Mouse (Mus musculus): ENCODE measurements around the gene Cldn5. TPM values are rescaled to one million over a fixed set of nuclear protein-coding genes. Genes with fewer than 3 reads are reported as not detected.
A peak's percentile ranks its signal among the peaks of the same experiment; 100 is the strongest.

The Cldn5 gene
- polyA plus RNA-seq, 1 experiment = 114 TPM

GRCm38 (mm10) chr16:18785485-18785884 lies 8.8 kb downstream of the Cldn5 start:
- DNase-seq (ENCODE audit: low read depth) = no peak

DNA sequence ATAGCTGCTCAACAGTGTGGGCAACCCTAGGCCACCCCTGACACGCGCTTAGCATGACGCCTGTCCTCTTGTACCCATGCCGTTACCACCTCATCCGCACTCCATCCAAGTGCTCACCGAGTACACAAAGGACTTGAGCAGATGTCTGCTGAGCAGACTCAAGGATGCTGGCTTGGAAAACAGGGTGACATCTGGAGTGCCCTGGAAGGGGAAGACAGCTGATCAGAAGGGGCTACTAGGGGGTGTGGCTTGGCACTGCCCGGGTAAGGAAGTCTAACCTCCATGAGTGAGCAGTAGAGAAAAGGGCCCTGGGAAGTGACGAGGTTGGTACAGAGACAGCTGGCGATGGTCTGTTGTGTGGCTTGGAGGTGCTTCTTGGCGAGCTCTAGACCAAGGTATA lies 10.0 kb downstream of the Cldn5 start:
- DNase-seq (ENCODE audit: low read depth) = no peak

DNA sequence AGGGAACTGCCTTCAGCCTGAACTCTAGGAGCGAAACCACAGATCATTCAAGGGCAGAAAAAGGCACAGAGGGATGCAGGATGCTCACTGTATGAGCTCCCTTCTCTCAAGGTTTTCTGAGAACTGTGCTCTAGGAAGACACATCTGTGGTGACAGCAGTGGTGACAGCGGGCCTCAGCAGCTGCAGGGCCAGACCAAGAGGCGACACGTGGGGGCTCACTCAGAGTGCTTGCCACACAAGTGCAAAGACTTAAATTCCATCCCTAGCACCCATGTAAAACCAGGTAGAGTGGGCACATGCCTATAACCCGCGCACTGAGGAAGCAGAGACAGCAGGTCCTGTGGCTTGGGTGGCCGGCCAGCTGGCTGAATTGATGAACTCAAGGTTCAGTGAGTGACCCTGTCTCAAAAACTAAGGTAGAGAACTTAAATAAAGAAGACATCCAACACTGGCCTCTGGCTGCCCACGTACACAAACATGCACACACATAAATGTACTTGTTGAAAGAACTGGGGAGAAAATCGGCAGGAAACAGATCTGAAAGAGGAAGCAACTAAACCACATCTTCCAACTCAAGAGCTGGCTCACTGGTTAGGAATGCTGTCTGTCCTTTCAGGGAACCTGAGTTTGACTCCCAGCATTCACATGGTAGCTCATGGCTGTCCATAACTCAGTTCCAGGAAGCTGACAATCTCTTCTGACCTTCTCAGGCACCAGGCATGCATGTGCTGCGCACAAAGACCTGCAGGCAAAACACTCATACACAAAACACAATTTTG lies 12.2 kb downstream of the Cldn5 start:
- DNase-seq (ENCODE audit: low read depth) = no peak

DNA sequence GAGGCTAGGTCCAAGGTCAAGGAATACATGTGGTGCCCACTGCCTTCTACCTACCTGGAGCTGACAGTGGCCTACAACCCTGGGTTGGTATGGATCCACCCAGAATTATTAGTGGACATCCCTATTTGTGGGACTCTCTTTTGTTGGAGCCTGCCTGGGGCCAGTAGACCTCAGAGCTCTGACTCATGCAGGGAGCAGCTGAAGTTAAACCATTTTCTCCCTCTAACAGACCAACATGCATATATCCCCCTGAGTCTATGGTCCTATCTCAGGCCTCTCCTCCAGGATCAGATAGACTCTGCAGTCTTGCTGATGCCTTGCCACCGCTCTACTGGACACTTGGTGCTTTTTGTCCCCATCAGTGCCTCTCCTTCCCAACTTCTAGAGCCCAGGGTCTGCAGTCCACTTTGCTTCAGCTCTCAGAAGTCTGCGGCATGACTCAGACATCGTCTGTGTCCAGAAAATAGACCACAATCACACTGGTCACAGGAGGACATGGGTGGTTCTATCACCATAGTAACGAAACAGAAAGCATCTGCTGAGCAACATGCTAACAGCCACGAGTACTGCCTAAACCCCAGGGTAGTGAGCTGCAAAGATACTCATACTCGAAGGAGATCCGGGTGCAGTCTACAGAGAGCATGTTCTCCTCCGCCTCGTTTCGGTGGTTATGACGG lies 18.7 kb downstream of the Cldn5 start:
- DNase-seq (ENCODE audit: low read depth) = no peak

DNA sequence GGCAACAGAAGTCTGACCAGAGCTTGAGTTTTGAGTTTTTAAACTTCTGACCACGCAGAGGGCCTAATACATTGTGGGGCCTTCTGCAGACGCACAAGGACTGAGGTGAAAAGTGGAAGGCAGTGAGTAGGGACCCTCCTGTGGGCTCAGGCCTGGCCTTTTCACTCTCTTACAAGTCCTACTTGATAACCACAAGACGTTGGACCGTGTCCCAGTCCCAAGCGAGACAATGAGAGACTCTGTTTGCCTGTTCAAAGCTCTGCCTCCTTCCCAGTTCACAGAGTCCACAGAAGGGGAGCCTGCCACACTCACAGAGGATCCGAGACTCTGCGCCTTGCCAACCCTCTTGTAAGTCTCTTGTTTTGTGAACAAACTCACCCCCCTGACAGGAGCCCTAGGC lies 20.0 kb downstream of the Cldn5 start:
- no peak for DNase-seq (ENCODE audit: low read depth)

DNA sequence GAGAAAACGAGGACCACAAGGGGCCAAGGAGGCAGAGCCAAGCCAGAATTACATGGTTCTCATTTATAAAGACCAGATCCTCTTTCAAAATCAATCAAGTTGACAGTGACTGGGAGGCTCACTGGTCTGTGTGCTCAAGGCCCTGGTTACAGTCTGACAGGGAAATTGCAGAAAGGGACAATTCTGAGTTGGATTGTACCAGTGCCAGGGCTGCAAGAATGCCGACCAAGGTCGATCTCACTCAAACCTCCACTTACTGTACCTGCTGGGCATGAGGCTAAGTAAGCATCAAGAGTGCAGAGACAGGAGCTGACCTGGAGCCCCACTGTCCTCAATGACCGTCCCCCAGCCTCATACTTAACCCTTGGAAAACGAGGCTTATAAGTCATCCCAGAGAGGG lies 21.5 kb downstream of the Cldn5 start:
- no peak for DNase-seq (ENCODE audit: low read depth)

DNA sequence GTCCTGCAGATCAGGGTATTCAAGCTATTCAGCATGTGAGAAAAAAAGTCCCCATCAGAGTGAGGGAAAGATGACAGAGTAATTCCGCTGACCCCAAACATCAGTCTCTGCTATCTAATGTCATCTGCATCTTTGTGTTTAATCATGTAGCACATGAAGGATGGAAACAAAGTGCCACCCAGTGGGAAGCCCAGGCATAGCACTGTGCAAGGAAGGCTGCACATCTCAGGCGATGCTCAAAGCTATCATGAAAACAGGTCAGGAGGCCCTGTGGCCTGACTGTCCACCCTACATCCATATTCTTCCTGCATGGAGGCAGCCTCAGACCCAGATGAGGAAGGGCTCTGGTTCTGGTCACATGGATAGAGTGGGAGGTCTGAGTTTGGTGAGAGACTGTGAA lies 22.2 kb downstream of the Cldn5 start:
- DNase-seq (ENCODE audit: low read depth) = no peak

DNA sequence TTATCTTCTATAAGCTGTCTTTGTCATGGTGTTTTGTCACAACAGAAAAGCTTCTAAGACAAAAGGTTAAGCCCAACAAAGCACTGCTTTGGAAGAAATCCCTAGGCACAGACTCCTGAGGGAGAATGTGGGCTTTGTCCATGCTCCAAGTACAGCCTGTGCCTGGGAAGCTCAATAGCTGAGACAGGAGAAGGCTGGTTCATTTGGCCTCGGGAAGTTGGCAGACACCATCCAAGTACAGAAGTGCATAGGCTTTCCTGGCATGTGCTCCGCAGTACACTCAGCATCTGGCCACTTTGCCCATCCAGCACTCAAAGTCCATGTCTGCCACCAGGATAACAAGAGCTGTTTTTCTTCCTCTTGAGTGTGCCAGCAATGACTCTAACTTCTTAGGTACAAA lies 29.1 kb downstream of the Cldn5 start:
- DNase-seq (ENCODE audit: low read depth) = peak; percentile 96

GRCm38 (mm10) chr16:18809001-18809400 lies 32.4 kb downstream of the Cldn5 start:
- peak; percentile 83 for DNase-seq (ENCODE audit: low read depth)

GRCm38 (mm10) chr16:18811032-18811431 lies 34.4 kb downstream of the Cldn5 start:
- no peak for DNase-seq (ENCODE audit: low read depth)

- DNase-seq (ENCODE audit: low read depth) = peak; percentile 76
Measured at GRCm38 (mm10) chr16:18811468-18812384, 35.1 kb downstream of the Cldn5 start, which contains the start of the genes Ufd1 and Cdc45. TSS of gene Ufd1 (plus strand) at chr16:18811779. TSS of gene Cdc45 (minus strand) at chr16:18811987.

DNA sequence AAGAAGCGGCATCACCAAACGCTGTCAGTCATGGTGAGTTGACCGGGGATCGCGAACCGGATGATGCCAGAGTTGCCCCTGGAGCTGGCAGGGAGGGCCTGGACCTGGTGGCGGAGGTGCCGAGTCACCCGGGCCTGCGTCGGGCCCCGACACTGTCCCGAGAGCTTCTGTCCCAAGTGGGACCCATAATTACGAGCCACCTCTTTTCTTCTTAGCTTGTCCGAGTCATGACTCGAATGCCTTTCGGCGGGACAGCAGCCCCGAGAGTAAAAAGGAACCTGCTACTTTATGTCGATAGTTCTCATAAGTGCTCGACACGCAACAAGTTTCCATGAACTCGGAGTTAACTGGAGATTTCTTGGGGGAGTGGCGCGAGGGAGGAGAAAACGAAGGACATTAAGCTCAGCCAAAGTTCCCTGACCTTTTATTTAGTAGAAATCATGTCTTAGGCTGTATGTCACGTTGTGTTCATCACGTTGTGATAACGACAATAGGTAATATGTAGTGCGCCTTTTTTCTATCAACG lies 35.8 kb downstream of the Cldn5 start:
- DNase-seq (ENCODE audit: low read depth) = no peak

DNA sequence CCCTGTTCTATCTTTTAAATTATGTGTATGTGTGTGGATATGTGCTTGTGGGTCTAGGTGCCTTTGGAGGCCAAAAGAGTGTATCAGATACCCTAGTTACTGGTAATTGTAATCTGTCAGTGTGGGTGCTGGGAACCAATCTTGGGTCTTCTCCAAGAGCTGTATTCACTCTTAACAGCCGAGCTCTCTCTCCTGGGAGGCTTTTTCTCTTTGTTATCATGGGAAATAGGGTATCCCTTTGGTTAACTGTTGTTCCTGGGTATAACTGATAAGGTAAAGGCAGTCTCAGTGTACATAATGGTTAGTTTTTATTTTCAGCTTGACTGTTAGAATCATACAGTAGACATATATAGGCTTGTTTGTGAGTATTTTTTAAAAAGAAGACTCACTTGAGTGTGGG lies 45.7 kb downstream of the Cldn5 start:
- DNase-seq (ENCODE audit: low read depth) = no peak

GRCm38 (mm10) chr16:18822925-18823324 lies 46.3 kb downstream of the Cldn5 start:
- no peak for DNase-seq (ENCODE audit: low read depth)

Other genes with a start within 250 kb of the Cldn5 start
- gene Tbx1, start 186.2 kb upstream of the Cldn5 start, polyA plus RNA-seq (2012; rRNA removed) = 0.76 and 2.5 TPM in 2 replicates
- 0.51 and 0.53 TPM in 2 replicates for gene Gp1bb, start 154.4 kb upstream of the Cldn5 start, polyA plus RNA-seq (2012; rRNA removed)
- gene Gm49601, start 150.4 kb upstream of the Cldn5 start, polyA plus RNA-seq (2012; rRNA removed) = 2.1 and 4.8 TPM in 2 replicates
- gene Sept5, start 146.9 kb upstream of the Cldn5 start, polyA plus RNA-seq (2012; rRNA removed) = 11.9 and 13.7 TPM in 2 replicates
- 45.6 and 55.1 TPM in 2 replicates for gene Ufd1, start 34.9 kb downstream of the Cldn5 start, polyA plus RNA-seq (2012; rRNA removed)
- 6.7 and 9.1 TPM in 2 replicates for gene Cdc45, start 35.1 kb downstream of the Cldn5 start, polyA plus RNA-seq (2012; rRNA removed)
- 54.1 and 57.3 TPM in 2 replicates for gene 2510002D24Rik, start 59.7 kb downstream of the Cldn5 start, polyA plus RNA-seq (2012; rRNA removed)
- gene Gm28539, start 59.7 kb downstream of the Cldn5 start, polyA plus RNA-seq (2012; rRNA removed) = 3.8 TPM in 1 of 2 replicates, not detected in the other
- gene Mrpl40, start 100.0 kb downstream of the Cldn5 start, polyA plus RNA-seq (2012; rRNA removed) = 14.3 and 14.4 TPM in 2 replicates
- gene Hira, start 100.2 kb downstream of the Cldn5 start, polyA plus RNA-seq (2012; rRNA removed) = 40.3 and 46.6 TPM in 2 replicates